Mouse (Mus musculus) testis, adult 2 months (tissue): Measurements from ENCODE around the gene Mrtfa. TPM values are rescaled to one million over a fixed set of nuclear protein-coding genes. Genes with fewer than 3 reads are reported as not detected.

Experiments used
- H3K27ac ChIP-seq: fragments of 200-500 bp; 2 replicates; pipeline ENCODE4 v1.5.1; 2012; ENCODE audit warnings: low read depth, low read length; ENCODE audit not compliant: control insufficient read depth, insufficient read depth
- H3K27me3 ChIP-seq: fragments of 200-500 bp; 2 replicates; pipeline ENCODE4 v1.6.1; 2012; ENCODE audit warnings: mild to moderate bottlenecking, low read length, moderate library complexity; ENCODE audit not compliant: control insufficient read depth, insufficient read depth
- H3K36me3 ChIP-seq: fragments of 200-500 bp; 2 replicates; pipeline ENCODE4 v1.6.1; 2012; ENCODE audit warnings: mild to moderate bottlenecking, low read length; ENCODE audit not compliant: control insufficient read depth, insufficient read depth
- H3K4me1 ChIP-seq: fragments of 200-500 bp; 2 replicates; pipeline ENCODE4 v1.6.1; 2012; ENCODE audit warnings: low read length; ENCODE audit not compliant: control insufficient read depth, insufficient read depth
- H3K4me3 ChIP-seq: fragments of 200-500 bp; 2 replicates; pipeline ENCODE4 v1.5.1; 2012; ENCODE audit warnings: low read depth, mild to moderate bottlenecking, low read length, moderate library complexity, mixed read lengths; ENCODE audit not compliant: control insufficient read depth
- CTCF ChIP-seq: fragments of 200-500 bp; IDR thresholded peaks from 2 replicates; pipeline ENCODE4 v1.5.1; 2012; ENCODE audit warnings: low read depth, mild to moderate bottlenecking, inconsistent platforms, low read length, moderate library complexity; ENCODE audit not compliant: control insufficient read depth, insufficient read depth, insufficient replicate concordance
- POLR2A ChIP-seq: fragments of 200-500 bp; IDR thresholded peaks from 2 replicates; pipeline ENCODE4 v1.6.1; 2012; ENCODE audit warnings: low read depth, mild to moderate bottlenecking, inconsistent platforms, low read length, moderate library complexity; ENCODE audit not compliant: control insufficient read depth
- polyA plus RNA-seq: library from polyadenylated mRNA; depleted of rRNA; stranded (reverse); fragments of >200 nt; gene quantifications from 2 replicates; pipeline ENCODE4 v1.2.3, GENCODE M21; 2012

Gene Mrtfa
- polyA plus RNA-seq, 1 experiment = 26.8 TPM

- no peak for TF ChIP-seq CTCF
- TF ChIP-seq POLR2A = no peak
- no peaks in the 10 kb centered on the region; the same call in 1 of the 2 replicates for H3K36me3 ChIP-seq
These were observed 169.2 kb downstream of the Mrtfa start for GRCm38 (mm10) chr15:81021377-81021776.

GRCm38 (mm10) chr15:81017308-81017707, 173.2 kb downstream of the Mrtfa start:
- no peaks in the 10 kb centered on the region for H3K27me3 ChIP-seq
- no peaks in the 10 kb centered on the region; the same call in 1 of the 2 replicates for H3K36me3 ChIP-seq
- peaks cover 2% of the 10 kb centered on the region; the same call in 1 of the 2 replicates for H3K4me1 ChIP-seq
- H3K4me3 ChIP-seq = no peak overlapping the region
- TF ChIP-seq POLR2A = no peak
- TF ChIP-seq CTCF = no peak
- no peak overlapping the region for H3K27ac ChIP-seq

More at GRCm38 (mm10) chr15:81021377-81021776, 169.2 kb downstream of the Mrtfa start:
- H3K4me1 ChIP-seq = peaks cover 2% of the 10 kb centered on the region; the same call in 1 of the 2 replicates
- H3K27me3 ChIP-seq = no peaks in the 10 kb centered on the region
- H3K4me3 ChIP-seq = no peak overlapping the region
- no peak overlapping the region for H3K27ac ChIP-seq

- no peaks in the 10 kb centered on the region; the same call in 1 of the 2 replicates for H3K36me3 ChIP-seq
- no peak overlapping the region for H3K27ac ChIP-seq
- peaks cover 2% of the 10 kb centered on the region; the same call in 1 of the 2 replicates for H3K4me1 ChIP-seq
- H3K27me3 ChIP-seq = no peaks in the 10 kb centered on the region
- TF ChIP-seq CTCF (no peak), POLR2A (no peak)
- no peak overlapping the region for H3K4me3 ChIP-seq
These were observed 174.1 kb downstream of the Mrtfa start for GRCm38 (mm10) chr15:81016488-81016887.

- TF ChIP-seq POLR2A (no peak), CTCF (no peak)
- H3K36me3 ChIP-seq = no peaks in the 10 kb centered on the region; the same call in 1 of the 2 replicates
These were observed 175.4 kb downstream of the Mrtfa start for GRCm38 (mm10) chr15:81015068-81015744.

GRCm38 (mm10) chr15:81013186-81013585, 177.4 kb downstream of the Mrtfa start:
- H3K36me3 ChIP-seq = no peaks in the 10 kb centered on the region; the same call in 1 of the 2 replicates
- no peaks in the 10 kb centered on the region for H3K27me3 ChIP-seq
- TF ChIP-seq POLR2A (no peak), CTCF (no peak)
- no peak overlapping the region for H3K27ac ChIP-seq
- H3K4me3 ChIP-seq = no peak overlapping the region
- H3K4me1 ChIP-seq = no peaks in the 10 kb centered on the region

More at GRCm38 (mm10) chr15:81015068-81015744, 175.4 kb downstream of the Mrtfa start:
- Histone ChIP-seq H3K4me1 (no peaks in the 10 kb centered on the region), H3K27ac (no peak overlapping the region), H3K4me3 (no peak overlapping the region), H3K27me3 (no peaks in the 10 kb centered on the region)

GRCm38 (mm10) chr15:81012359-81012758, 178.2 kb downstream of the Mrtfa start:
- Histone ChIP-seq H3K4me1 (no peaks in the 10 kb centered on the region), H3K27ac (no peak overlapping the region), H3K4me3 (no peak overlapping the region), H3K27me3 (no peaks in the 10 kb centered on the region), H3K36me3 (no peaks in the 10 kb centered on the region; the same call in 1 of the 2 replicates)
- TF ChIP-seq CTCF (no peak), POLR2A (no peak)

- Histone ChIP-seq H3K4me1 (no peaks in the 10 kb centered on the region), H3K36me3 (no peaks in the 10 kb centered on the region; the same call in 1 of the 2 replicates), H3K27me3 (no peaks in the 10 kb centered on the region), H3K27ac (no peak overlapping the region), H3K4me3 (no peak overlapping the region)
- TF ChIP-seq CTCF (no peak), POLR2A (no peak)
These were observed 179.0 kb downstream of the Mrtfa start for GRCm38 (mm10) chr15:81011523-81011922.

- TF ChIP-seq CTCF (no peak), POLR2A (no peak)
- H3K36me3 ChIP-seq = no peaks in the 10 kb centered on the region
- H3K27ac ChIP-seq = no peak overlapping the region
- H3K4me1 ChIP-seq = no peaks in the 10 kb centered on the region
- H3K4me3 ChIP-seq = no peak overlapping the region
- H3K27me3 ChIP-seq = no peaks in the 10 kb centered on the region
These were observed 180.4 kb downstream of the Mrtfa start for GRCm38 (mm10) chr15:81010114-81010513.
